Mouse (Mus musculus) heart, postnatal 4 days (tissue): ENCODE measurements at regions not wholly inside any gene's neighbourhood (a gene's known extent, or its start where the extent isn't known, plus 50 kb on each side); places are given as distances from the start of the nearest gene placed in this dataset.

Source experiments
- DNase-seq: peaks from one replicate; pipeline ENCODE4 v3.0.0; 2021

DNA sequence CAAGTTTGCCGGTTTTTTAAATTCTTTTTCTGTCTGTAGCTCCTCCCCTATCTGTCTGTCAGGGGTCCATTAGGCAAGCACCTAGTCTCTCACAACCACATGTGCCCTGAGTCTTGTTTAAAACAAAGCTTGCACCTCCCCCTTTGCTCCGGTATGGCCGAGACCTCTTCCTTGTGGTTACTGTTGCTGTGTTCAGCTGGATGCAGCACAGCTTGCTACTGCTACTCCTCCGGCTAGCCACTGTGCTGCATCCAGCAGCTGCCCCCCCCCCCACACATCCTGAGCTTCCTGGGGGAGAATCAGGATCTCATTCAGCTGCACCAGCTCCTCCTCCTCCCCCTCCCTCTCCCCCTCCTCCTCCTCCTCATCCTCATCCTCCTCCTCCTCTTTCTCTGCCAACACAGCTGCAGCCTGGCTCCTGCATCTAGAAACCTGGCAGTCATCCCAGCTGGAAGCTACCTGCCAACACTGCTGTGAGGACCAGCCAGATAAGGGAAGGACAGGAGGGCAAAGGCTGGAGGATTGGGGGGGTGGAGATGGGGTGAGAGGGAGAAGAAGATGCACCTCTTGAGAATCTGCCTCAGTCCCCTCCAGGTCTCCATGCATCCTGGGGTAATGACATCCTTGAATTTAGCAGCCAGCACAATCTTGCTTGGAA, 114.8 kb upstream of the Tmem260 start:
- DNase-seq: peak; percentile 79

DNA sequence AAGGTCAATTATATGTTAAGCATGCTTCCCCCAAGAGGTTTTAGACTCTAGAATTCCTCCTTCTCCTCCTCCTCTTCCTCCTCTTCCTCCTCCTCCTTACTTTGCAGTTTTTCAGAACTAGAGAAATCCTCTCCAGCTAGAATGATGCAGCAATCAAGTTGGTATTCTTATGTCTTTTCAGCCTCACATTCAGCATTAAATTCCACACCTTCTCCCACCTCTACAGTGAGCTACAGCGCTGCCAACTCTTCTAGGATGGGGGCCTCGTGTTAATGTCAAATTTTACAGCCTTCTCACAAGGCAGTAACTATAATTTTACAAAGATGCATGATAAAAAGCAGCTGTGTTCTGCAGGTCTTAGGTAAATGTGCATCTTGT, 114.3 kb upstream of the Tmem260 start:
- no peak for DNase-seq

DNA sequence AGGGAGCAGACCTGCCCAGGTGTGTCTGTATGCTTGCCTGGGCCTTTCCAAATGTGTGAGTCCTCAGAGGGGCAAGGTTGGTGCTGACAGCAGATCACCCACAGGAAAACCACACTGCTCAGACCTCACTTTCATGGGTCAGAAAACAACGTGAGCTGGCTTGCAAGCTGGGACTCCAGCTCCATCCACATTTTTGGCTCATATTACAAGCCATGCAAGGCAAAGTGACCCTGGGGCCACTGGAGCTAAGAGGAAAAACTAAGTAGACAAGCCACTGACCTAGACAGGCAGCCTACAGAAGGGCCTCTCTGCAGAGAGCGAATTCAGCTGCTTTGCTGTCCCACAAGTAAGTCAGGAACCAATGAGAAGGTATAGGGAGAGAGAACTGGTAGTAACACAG, 113.7 kb upstream of the Tmem260 start:
- no peak for DNase-seq

DNA sequence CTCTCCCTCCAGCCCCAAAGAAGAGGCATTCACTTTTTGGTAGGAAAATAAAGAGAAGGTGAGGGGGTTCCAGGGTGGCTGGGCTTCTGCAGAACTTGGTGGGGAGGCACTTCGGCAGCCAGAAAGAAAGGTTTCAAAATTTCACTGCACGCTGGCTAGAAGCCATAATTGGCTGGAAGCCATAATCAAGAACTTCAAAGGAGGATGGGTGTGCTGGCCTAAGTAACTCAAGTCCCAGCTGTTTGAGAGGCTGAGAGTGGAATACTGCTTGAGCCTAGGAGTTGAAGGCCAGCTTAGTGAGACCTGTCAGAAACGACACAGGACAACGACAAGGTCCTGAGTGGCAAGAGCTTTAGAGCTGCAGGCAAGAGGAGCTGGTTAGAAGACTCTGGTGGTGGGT, 113.3 kb upstream of the Tmem260 start:
- DNase-seq: peak; percentile 12

DNA sequence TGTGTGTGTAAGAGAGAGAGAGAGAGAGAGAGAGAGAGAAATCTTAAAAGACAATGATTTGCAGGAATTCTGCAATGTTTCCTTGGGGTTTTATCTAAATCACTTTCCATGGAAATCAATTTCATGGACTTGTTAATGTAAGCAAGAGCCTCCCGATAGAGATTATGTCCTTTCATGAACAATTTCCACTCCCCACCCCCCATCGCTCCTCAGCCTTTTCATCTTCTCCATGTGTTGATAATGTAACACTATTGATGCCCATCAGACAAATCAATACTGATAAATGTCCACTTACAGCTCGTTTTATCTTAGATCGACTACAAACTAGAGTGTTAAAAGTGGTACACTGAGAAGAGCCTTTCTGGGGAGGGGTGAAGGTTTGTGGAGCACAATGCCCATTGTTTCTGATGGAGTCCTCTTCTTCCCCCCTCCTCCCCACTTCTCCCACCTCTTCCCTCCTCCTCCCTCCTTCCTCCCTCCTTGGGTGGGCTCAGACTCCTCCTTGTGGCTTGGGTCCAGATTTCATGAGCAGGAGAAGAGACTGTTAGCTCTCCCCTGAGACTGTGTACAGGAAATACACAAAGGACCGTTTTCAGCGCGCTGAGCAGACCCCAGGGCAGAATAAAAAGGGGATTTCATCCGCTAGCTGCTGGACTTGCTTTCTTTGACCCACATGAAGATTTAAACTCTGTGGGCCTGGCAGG, 111.7 kb upstream of the Tmem260 start:
- DNase-seq: peak; percentile 15

DNA sequence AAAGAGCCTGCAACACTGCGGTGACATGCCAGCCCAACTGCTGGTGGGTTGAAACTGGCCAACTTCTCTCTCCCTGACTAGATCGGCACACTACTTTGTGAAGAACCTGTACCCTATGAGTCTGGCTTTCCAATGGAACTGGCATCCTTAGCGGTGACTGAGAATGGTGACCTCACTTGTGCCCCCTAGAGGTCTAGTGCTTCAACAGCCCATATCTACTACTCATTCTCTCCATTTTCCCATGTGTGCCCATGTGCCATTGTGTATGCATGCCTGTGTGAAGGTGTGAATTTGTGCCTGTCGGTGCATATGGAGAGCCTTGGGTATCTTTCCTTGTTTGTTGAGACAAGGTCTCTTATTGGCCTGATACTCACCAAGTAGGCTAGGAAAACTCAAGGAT, 106.5 kb upstream of the Tmem260 start:
- DNase-seq: no peak

DNA sequence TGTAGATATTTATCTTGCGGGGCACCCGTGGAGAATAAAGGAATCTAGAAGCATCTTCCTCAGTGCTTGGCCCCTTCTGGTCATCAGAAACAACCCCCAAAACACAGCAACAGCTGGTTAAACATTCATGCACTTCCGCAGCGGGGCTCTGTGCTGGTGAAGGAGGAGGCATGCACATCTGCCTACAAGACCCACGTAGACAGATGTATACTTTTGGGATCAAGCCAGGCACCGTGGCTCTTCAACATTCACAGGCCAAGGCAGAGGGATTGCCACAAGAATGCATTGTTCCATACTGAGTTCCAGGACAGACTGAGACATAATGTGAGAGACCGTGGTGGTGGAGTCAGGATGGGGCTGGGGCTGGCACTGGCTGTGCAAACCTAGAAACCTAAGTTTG, 103.0 kb upstream of the Tmem260 start:
- no peak for DNase-seq

DNA sequence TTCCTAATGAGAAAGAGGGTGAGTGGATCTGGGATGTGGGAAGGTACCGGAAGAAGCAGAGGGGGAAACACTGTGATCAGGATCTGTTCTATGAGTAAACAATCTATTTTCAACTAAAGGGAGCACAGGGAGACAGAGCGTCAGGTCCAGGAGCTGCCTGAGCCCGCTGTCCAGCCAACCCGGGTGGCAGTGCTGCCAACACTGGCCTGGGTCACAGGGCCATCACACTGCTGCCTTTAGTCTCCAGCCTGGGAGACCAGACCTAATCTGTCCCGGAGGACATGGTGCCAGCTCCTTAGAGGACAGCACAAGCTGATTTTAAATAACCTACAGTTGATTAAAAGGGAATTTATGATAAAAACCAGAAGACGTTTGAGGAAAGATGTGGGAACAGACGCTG, 100.0 kb upstream of the Tmem260 start:
- no peak for DNase-seq

DNA sequence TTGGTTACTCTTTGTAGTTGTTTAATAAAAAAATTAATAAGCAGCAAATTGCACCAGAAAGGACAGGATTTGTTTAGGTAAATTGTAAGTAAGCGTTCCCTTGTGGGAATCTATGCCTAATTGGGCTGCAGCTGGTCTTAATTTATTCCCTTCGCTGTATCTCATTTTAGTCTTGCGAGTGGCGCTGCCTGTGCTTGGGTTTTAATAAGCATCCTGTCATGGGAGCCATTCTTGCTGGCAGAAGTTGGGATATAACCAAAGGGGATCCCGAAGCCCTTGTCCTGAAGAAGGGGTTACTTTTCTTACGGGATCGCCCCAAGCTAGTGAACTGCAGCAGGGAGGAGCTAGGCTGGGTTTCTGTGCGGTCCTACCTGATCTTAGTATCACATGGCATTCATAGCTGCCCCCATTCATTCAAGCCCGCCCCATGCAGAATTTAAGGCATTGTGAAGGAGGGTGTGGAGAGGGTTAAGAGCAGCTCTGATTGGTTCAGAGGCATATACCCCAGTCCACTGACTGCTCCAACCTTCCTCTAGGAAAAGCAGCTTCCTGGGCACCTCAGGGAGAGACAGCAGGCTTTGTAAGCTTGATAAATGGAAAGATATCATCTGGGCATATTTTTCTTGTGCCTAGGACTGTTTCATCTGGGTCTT, 96.4 kb upstream of the Tmem260 start:
- no peak for DNase-seq

DNA sequence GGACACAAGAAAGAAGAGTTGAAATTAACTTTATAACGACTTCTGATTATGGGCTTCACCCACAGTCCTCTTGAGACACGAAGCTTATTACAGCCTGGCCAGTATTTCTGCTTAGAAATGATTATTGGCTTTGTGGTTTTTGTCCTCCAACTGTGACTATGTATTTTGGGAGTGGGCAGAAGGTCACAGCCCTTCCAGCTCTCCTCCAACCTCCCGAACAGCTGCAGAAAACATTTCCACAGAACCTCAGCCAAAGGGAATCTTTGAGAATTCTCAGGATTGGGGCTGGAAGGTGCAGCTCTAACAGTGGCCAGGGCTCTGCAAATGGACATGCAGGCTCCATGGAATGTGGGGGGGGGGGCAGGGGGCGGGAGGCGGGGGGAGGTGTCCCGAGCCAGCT, 94.3 kb upstream of the Tmem260 start:
- DNase-seq: no peak

DNA sequence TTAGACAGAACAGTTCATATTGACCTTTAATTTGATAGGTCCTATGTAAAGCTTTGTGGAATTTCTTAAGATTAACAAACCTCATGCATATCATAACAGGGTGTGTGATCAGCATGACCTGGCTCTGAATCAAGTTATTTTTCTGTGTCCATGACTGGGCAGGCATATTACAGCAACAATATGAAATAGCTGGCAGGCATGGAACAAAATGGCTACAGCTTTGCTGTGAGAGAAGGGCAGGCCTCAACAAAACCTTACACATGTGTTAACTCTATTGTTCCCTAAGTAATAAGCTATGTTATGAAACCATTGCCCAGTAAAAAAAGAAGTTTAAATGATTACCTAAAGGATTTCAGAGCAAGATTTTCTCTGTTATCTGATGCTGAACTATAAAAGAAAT, 93.1 kb upstream of the Tmem260 start:
- DNase-seq: no peak

DNA sequence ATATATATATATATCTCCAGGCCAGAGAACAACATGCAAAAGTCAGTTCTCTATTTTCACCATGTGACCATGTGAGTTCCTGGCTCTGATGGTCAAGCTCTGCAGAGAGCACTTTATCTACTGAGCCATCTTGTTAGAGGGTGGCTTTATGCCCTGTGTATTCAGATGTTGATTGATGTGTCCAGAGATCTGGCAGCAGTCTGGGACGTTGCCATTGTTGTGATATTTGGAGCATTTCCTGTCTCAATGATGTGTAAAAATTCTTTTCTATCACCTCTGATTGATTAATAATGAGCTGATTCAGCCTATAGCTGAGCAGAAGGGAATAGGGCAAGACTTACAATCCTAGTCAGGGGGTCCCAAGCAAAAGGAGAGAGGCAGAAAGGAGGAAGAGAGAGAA, 91.7 kb upstream of the Tmem260 start:
- DNase-seq: no peak

DNA sequence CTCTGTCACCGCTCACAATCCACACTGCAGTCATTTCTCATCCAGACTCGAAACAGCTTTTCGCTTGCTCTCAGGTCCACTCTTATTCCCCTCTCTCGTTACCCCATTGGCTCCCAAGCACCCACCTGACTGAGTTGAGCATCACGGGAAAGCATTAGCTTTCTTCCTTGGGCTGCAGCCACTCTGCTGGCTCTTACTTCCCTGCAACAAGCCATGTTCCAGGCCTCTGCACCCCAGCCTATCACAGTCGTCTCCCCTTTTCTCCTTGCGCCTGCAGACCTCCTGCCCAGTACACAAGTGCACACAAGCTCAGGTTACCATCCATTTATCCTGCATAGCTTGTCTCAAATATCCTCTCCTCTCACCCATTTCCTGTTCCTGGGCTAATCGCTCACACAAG, 88.5 kb upstream of the Tmem260 start:
- DNase-seq: no peak

DNA sequence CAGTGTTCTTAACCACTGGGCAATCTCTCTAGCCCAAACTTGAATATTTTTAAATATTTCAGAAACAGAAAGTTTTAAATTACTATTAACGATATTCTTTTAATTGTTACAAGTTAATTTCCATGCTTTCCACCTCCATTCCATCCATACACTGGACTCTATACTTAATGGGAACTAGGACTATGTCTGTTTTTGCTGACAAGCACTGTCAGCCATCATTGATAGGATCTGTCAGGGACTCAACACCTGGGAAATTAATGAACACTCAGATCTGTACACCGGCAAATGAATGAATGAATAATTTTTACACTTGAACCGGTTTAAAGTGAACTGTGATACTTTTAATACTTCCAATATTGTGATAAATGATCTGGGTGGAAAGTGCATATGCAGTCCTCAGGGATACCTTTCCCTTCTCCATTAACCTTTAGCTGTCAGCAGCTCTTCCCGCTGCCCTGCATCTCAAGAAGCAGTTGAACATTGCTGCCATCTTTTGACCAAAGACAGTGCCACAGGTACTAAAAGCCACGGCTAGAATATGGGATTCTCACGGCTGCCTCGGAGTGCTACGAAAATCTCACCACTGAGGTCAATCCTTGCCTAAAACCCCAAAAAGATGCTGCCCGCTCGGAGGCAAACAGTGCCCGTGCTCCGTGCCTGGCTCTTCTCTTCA, 87.3 kb upstream of the Tmem260 start:
- DNase-seq: peak; percentile 52

DNA sequence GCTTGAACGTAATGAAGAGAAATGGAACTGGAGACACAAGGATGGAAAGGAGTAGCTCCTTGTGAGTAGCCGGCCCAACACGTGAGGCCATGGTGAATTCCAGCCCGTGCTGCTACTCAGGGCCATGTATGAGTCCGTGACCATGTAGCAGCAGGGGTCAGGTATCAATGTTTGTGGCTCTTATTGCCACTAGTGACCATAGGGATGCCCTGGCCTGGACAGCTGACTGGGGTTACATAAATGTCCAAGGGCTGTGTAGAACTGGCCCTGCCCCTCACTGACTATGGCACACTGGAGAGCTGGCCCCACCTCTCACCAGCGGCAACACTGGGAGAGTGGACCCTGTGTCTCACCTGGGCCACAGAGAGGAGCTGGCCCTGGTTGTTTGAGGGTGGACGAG, 84.1 kb upstream of the Tmem260 start:
- no peak for DNase-seq

DNA sequence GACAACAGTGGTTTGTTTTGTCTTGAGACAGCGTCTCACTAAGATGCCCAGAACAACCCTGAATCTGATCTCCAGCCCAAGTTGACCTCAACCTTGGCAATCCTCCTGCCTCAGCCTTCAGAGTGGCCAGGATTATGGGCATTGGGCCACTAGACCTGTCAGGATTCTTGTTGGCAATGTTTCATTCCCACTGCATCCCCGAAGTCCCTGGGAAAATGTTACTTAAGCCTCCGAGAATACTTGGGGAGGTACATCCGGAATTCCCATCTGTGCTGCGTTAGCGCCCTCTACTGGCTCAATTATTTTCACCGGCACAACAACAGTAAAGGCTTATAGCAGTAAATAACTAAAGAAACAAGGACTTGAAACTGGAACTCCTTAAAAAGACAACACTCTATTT, 78.9 kb upstream of the Tmem260 start:
- DNase-seq: peak; percentile 85

DNA sequence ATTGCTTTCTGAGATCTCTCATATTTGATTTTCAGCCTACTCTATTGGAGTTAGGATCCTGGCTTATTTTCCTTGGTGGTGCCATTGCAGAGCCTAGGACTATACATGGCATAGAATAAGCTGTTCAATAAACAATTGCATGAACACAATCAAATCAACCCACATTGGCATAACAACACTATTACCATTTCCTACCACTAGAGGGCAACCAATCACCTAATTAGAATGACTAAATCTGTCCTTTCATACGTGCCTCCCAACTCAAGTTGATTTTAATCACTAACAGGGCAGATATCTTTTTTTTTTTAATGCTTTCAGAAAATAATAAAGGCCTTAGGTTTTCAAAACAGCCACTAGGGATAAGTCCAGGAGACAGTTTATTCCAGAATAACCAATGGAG, 75.6 kb upstream of the Tmem260 start:
- no peak for DNase-seq

DNA sequence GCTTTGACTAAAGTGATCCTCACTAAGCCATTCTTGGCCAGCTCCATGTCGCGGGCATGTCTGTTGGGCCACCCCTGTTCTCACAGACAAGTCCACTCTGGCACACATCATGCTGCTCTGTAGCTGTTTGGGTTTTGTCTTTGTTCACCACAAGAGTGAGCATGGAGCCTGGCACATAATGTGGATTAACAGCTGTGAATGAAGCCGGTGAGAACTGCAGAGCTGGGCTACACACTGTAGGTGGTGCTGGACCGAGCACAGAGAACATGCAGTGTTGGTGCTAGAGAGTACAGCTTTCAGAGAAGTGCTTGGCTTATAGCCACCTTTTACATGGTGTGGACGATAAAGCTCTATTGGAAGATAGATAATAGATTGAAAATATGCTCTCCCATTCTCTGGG, 74.2 kb upstream of the Tmem260 start:
- DNase-seq: peak; percentile 47

DNA sequence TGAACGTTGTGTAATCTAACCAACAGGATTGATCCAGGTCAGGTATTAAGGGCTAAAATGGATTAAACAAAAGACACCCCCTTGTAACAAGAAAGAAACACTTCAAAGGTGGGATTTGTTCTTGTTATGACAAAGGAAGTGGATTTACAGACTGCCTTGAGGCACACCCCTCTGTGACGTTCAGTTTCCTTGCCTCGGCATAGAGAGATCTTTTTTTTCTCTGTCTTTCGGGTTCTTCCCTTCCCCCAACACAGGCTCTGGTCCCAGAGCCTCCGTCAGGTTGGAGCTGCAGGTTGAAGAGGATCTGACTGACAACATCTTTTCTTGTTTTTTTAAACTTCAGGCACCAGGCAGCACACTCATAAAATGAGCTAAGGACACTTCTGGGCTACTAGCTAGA, 69.8 kb upstream of the Tmem260 start:
- no peak for DNase-seq
